Mouse (Mus musculus): ENCODE data around the gene Bhlhe23. TPM values are rescaled to one million over a fixed set of nuclear protein-coding genes. Genes with fewer than 3 reads are reported as not detected.

Gene Bhlhe23
- polyA plus RNA-seq, 1 experiment from 2014 or later: 0.05 TPM

- H3K27ac ChIP-seq: no peak overlapping the region
Measured at GRCm38 (mm10) chr2:180795597-180795996, 18.9 kb upstream of the Bhlhe23 start.

GRCm38 (mm10) chr2:180794422-180794821, 17.7 kb upstream of the Bhlhe23 start:
- H3K4me1 ChIP-seq: no peaks in the 10 kb centered on the region
- ATAC-seq (ENCODE audit: low FRiP score, low read depth): no peak
- WGBS: 87% methylated on average over 2 of the region's 2 CpGs

More at GRCm38 (mm10) chr2:180795597-180795996, 18.9 kb upstream of the Bhlhe23 start:
- Histone ChIP-seq H3K4me2 (replicated peaks) (no peak overlapping the region), H3K9ac (no peak overlapping the region), H3K27me3 (peaks cover 8% of the 10 kb centered on the region), H3K9me3 (no peaks in the 10 kb centered on the region), H3K4me3 (no peak overlapping the region), H3K4me1 (no peaks in the 10 kb centered on the region), H3K36me3 (no peaks in the 10 kb centered on the region)
- 61% methylated on average over 3 of the region's 3 CpGs for WGBS
- no peak for ATAC-seq (ENCODE audit: low FRiP score, low read depth)

DNA sequence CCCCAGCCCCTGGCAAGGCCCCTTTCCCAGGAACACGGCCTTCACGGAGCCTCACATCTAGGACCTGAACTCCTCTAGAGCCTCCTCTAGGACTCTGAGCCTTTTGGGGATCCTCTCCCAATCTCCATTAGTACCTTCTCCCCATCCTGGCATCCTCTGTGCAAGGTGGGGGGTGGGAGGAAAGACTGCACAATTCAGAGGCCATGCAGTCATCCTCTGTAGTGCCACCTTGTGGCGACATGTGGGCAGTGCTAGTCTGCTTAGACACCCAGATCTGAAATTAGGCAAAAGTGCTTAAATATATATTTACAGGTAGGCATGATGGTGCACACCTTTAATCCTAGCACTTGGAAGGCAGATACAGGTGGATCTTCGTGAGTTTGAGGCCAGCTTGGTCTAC, 15.0 kb upstream of the Bhlhe23 start:
- no peak overlapping the region for H3K9ac ChIP-seq
- H3K9me3 ChIP-seq: no peaks in the 10 kb centered on the region
- no peak overlapping the region for H3K4me3 ChIP-seq
- H3K4me2 ChIP-seq (replicated peaks): no peak overlapping the region
- no peak overlapping the region for H3K27ac ChIP-seq
- ATAC-seq (ENCODE audit: low FRiP score, low read depth): no peak
- H3K27me3 ChIP-seq: peaks cover 41% of the 10 kb centered on the region
- 48% methylated on average over 4 of the region's 4 CpGs for WGBS
- H3K36me3 ChIP-seq: no peaks in the 10 kb centered on the region
- H3K4me1 ChIP-seq: no peaks in the 10 kb centered on the region

More at GRCm38 (mm10) chr2:180794422-180794821, 17.7 kb upstream of the Bhlhe23 start:
- H3K36me3 ChIP-seq: no peaks in the 10 kb centered on the region
- H3K27me3 ChIP-seq: peaks cover 19% of the 10 kb centered on the region
- no peak overlapping the region for H3K4me2 ChIP-seq (replicated peaks)
- H3K4me3 ChIP-seq: no peak overlapping the region
- no peak overlapping the region for H3K9ac ChIP-seq
- H3K9me3 ChIP-seq: no peaks in the 10 kb centered on the region
- H3K27ac ChIP-seq: no peak overlapping the region

GRCm38 (mm10) chr2:180788843-180789242, 12.1 kb upstream of the Bhlhe23 start:
- no peak for ATAC-seq (ENCODE audit: low FRiP score, low read depth)
- H3K4me1 ChIP-seq: no peaks in the 10 kb centered on the region
- H3K9ac ChIP-seq: no peak overlapping the region
- no peak overlapping the region for H3K4me2 ChIP-seq (replicated peaks)
- no peaks in the 10 kb centered on the region for H3K9me3 ChIP-seq
- no peaks in the 10 kb centered on the region for H3K36me3 ChIP-seq
- 23% methylated on average over 6 of the region's 7 CpGs for WGBS
- H3K4me3 ChIP-seq: no peak overlapping the region
- no peak overlapping the region for H3K27ac ChIP-seq
- H3K27me3 ChIP-seq: peaks cover 46% of the 10 kb centered on the region

DNA sequence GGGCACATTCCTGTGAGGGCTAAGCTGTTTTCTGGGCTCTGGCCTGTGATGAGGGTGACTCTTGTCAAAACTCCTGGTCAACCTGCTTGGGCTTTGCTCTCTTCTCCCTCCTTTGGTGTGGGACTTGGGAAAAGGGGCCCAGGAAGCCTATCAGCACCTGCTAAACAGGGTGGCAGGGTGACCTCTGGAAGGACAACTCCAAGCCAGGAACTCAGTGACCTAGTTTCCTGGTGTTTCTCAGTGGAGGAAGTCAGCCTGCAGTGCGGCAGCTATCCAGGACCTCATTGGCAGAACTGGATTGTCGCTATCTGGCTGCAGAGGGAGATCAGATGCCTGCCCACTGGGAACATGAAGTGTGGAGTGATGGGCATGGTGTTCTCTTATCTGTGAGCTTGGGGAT, 11.7 kb upstream of the Bhlhe23 start:
- no peak overlapping the region for H3K9ac ChIP-seq
- no peaks in the 10 kb centered on the region for H3K36me3 ChIP-seq
- no peak overlapping the region for H3K4me2 ChIP-seq (replicated peaks)
- ATAC-seq (ENCODE audit: low FRiP score, low read depth): no peak
- H3K27ac ChIP-seq: no peak overlapping the region
- whole genome bisulfite sequencing: 26% methylated on average over 2 of the region's 2 CpGs
- no peak overlapping the region for H3K4me3 ChIP-seq
- H3K4me1 ChIP-seq: no peaks in the 10 kb centered on the region
- no peaks in the 10 kb centered on the region for H3K9me3 ChIP-seq
- H3K27me3 ChIP-seq: peaks cover 50% of the 10 kb centered on the region

DNA sequence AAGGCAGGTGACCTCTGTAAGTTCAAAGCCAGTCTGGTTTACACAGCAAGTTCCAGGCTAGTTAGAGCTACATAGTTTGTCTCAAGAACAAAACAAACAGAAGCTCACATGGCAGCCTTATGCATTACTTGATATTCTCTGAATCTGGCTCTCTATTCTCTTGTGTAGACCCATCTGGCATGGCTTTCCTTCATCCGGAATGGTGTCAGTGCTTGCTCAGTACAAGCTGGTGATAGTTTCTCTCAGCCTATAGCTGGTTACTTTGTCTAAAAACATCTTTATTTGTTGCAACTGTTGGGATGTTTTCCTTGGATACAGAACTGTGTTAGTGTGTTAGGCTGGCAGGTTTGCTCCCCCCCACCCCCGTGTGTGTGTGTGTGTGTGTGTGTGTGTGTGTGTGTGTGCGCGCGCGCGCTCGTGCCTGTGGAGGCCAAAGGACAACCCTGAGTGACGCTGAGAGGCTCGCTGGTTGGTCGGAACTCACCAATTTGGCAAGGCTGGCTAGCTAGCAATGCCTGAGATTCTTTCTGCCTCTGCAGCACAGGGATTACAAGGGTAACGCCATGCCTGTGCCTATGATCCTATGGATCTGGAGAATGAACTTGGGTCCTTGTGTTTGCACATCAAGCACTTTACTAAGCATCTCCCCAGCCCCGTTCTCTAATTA, 11.0 kb upstream of the Bhlhe23 start:
- Histone ChIP-seq H3K27ac (no peak overlapping the region), H3K4me2 (replicated peaks) (no peak overlapping the region), H3K9ac (no peak overlapping the region), H3K36me3 (no peaks in the 10 kb centered on the region), H3K4me3 (no peak overlapping the region), H3K27me3 (peaks cover 51% of the 10 kb centered on the region), H3K4me1 (no peaks in the 10 kb centered on the region), H3K9me3 (no peaks in the 10 kb centered on the region)
- WGBS: 81% methylated on average over 13 of the region's 13 CpGs
- no peak for ATAC-seq (ENCODE audit: low FRiP score, low read depth)

DNA sequence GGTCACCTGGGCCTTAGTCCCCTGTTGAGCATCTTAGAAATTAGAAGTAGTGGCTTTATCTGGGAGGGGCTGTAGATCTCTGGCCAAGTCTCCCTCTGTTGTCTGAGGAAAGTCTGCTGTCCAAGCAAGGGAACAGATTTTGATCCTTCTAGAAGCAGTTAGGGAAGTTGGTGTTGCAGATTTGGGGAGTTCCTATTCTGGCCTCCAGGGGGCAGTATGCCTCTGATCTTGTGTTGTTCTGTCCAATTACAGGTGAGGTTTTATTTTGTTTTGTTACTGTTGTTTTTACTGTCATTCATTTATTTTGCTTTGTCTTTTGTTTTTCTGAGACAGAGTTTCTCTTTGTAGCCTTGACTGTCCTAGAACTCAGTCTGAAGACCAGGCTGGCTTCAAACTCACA, 10.0 kb upstream of the Bhlhe23 start:
- no peak overlapping the region for H3K4me3 ChIP-seq
- H3K27me3 ChIP-seq: peaks cover 56% of the 10 kb centered on the region
- ATAC-seq (ENCODE audit: low FRiP score, low read depth): no peak
- no peaks in the 10 kb centered on the region for H3K9me3 ChIP-seq
- no peaks in the 10 kb centered on the region for H3K36me3 ChIP-seq
- H3K4me1 ChIP-seq: no peaks in the 10 kb centered on the region
- H3K4me2 ChIP-seq (replicated peaks): no peak overlapping the region
- no peak overlapping the region for H3K27ac ChIP-seq
- H3K9ac ChIP-seq: no peak overlapping the region

DNA sequence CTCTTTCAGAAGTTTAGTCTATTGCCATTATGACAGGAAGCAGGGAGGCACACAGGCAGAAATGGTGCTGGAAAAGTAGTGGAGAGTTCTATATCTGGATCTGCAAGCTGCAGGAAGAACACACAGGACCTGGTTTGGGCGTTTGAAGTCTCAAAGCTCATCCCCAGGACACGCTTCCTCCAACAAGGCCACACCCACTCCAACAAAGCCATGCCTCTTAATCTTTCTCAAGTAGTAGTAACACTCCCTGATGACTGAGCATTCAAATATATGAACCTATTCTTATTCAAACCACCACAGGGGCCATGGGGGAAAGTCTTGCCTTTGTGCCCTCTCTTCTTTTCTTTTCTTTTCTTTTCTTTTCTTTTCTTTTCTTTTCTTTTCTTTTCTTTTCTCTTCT, 3.6 kb upstream of the Bhlhe23 start:
- Histone ChIP-seq H3K27ac (no peak overlapping the region), H3K4me1 (peaks cover 12% of the 10 kb centered on the region), H3K9me3 (no peaks in the 10 kb centered on the region), H3K9ac (no peak overlapping the region), H3K36me3 (no peaks in the 10 kb centered on the region), H3K27me3 (peaks cover 72% of the 10 kb centered on the region), H3K4me2 (replicated peaks) (no peak overlapping the region), H3K4me3 (no peak overlapping the region)
- WGBS: 17% methylated on average over 2 of the region's 2 CpGs
- ATAC-seq (ENCODE audit: low FRiP score, low read depth): no peak

- Histone ChIP-seq H3K27me3 (peaks cover 78% of the 10 kb centered on the region), H3K27ac (no peak overlapping the region), H3K4me3 (no peak overlapping the region), H3K9me3 (no peaks in the 10 kb centered on the region), H3K9ac (no peak overlapping the region), H3K4me1 (peaks cover 12% of the 10 kb centered on the region), H3K4me2 (replicated peaks) (no peak overlapping the region), H3K36me3 (no peaks in the 10 kb centered on the region)
- peak; percentile 28; the same call in 1 of the 2 replicates for ATAC-seq (ENCODE audit: low FRiP score, low read depth)
- WGBS: 24% methylated on average over 12 of the region's 12 CpGs
Measured at GRCm38 (mm10) chr2:180779226-180780104, 2.8 kb upstream of the Bhlhe23 start.

DNA sequence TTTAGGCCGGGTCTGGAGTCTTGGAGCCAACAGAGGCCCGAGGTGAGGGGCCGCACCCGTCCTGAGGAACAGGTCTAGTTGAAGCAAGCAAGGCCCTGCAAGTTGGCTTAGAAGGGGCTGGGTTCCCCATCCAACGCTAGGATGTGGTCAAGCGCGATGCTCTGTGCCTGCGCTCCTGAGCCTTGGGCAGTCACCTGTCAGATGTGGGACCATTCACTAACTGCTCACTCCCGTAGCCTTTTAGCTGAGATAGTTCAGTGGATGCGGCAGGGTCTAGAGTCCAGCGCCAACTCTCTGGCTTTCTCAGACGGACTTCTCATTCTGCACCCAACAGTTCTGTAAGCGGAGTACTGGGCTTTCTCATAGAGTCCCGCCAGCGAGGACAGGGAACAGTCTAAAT, 1.1 kb downstream of the Bhlhe23 start:
- H3K36me3 ChIP-seq: no peaks in the 10 kb centered on the region
- 3% methylated on average over 15 of the region's 15 CpGs for WGBS
- no peak overlapping the region for H3K4me2 ChIP-seq (replicated peaks)
- no peak overlapping the region for H3K27ac ChIP-seq
- peaks cover 12% of the 10 kb centered on the region for H3K4me1 ChIP-seq
- H3K9ac ChIP-seq: no peak overlapping the region
- H3K27me3 ChIP-seq: peaks cover 94% of the 10 kb centered on the region
- no peak for ATAC-seq (ENCODE audit: low FRiP score, low read depth)
- H3K9me3 ChIP-seq: no peaks in the 10 kb centered on the region
- no peak overlapping the region for H3K4me3 ChIP-seq

DNA sequence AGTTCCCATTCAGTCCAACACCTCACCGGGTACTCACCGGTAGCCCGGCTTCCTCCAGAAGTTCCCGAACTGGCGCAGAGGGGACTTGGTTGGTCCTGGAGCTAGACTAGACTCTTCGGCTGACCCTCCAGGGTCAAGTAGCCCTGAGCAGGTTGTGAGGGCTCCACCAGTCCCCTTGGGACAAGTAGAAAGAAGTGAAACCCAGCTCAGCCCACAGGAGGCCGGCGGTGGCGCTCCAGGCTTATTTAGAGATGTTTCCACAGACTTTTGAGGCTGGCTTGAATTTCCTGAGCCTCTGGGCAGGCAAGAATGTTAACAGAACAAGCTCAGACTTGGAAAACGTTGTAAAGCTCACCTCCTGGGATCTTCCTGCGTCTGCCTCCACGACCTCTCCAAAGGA, 1.5 kb downstream of the Bhlhe23 start:
- Histone ChIP-seq H3K4me1 (peaks cover 12% of the 10 kb centered on the region), H3K9me3 (no peaks in the 10 kb centered on the region), H3K9ac (no peak overlapping the region), H3K27ac (no peak overlapping the region), H3K36me3 (no peaks in the 10 kb centered on the region), H3K4me3 (no peak overlapping the region), H3K4me2 (replicated peaks) (no peak overlapping the region), H3K27me3 (peaks cover 97% of the 10 kb centered on the region)
- WGBS: 3% methylated on average over 12 of the region's 12 CpGs
- ATAC-seq (ENCODE audit: low FRiP score, low read depth): no peak

DNA sequence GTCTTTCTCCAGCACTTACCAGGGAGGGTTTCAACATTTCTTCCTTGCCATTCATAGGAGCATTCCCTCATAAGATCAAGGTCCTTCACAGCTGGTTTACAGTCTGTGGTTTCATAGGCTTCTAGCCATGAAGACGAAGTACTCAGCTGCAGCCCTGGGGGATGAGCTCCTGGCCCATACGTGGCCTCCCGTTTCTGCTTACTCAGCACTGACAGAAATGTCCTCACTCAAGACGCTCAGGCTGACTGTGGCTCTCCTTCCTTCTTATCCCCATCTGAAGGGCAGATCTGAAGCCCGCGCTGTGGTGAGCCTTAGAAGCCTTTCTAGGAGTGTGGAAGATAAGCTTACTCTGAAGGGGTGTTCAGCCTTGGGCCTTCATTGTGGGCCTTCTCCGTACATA, 11.0 kb downstream of the Bhlhe23 start:
- Histone ChIP-seq H3K36me3 (no peaks in the 10 kb centered on the region), H3K4me3 (no peak overlapping the region), H3K4me2 (replicated peaks) (no peak overlapping the region), H3K4me1 (no peaks in the 10 kb centered on the region), H3K27me3 (peaks cover 23% of the 10 kb centered on the region), H3K27ac (no peak overlapping the region), H3K9me3 (no peaks in the 10 kb centered on the region), H3K9ac (no peak overlapping the region)
- no peak for ATAC-seq (ENCODE audit: low FRiP score, low read depth)
- 77% methylated on average over 7 of the region's 7 CpGs for WGBS
